Mouse (Mus musculus) kidney, postnatal 14 days (tissue): ENCODE measurements around the gene Ociad2.

Source experiments
- DNase-seq: peaks from one replicate; pipeline ENCODE4 v3.0.0; 2022; ENCODE audit warnings: mixed read lengths

Gene Ociad2

GRCm38 (mm10) chr5:73340723-73341235, at the start of gene Ociad2:
Ociad2 (minus strand) TSS chr5:73341028.
- DNase-seq = no peak

GRCm38 (mm10) chr5:73383647-73383970, 42.8 kb upstream of the Ociad2 start:
- peak; percentile 25 for DNase-seq

- DNase-seq = peak; percentile 75
Measured at GRCm38 (mm10) chr5:73382737-73383646, 42.2 kb upstream of the Ociad2 start.

GRCm38 (mm10) chr5:73381976-73382540, 41.2 kb upstream of the Ociad2 start:
- no peak for DNase-seq

DNA sequence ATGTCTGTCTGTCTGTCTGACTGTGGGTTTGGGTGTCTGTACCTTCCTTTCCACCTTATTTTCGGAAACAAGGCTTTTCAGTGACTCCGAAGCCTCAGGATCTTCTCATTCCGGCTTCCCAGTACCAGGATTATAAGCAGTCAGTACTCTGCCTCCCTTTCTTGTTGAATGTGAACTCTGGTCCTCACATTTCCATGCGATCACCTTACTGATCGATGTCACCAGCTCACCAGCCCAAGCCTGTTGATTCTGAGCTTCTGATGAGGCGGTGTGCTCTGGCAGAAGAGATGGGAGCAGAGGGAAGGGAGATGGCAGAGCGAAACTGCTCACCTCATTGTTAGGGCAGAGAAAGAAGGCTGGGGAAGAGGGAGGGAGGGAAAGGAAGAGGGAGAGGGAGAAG, 40.7 kb upstream of the Ociad2 start:
- no peak for DNase-seq

- no peak for DNase-seq
Measured at GRCm38 (mm10) chr5:73380829-73381228, 40.0 kb upstream of the Ociad2 start.

DNA sequence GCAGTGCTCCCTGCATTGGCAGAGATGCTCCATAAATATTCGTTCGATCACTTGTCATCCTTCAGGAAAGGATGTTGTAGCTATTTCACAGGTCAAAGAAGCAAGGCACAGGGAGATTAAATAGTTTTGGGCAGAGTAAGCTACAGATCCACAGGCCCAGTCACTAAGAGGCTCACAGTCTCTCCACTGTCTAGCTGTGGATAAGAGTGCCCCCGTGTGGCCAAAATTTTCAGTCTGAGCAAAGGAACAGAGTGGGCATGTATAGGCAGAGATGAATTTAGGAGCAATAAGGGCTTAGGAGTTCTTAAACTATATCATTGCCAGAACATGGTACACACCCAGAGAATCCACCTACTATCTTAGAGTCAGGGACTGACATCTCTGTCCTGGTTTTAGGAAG, 39.1 kb upstream of the Ociad2 start:
- peak; percentile 82 for DNase-seq

GRCm38 (mm10) chr5:73376491-73376890, 35.7 kb upstream of the Ociad2 start:
- DNase-seq = no peak

DNA sequence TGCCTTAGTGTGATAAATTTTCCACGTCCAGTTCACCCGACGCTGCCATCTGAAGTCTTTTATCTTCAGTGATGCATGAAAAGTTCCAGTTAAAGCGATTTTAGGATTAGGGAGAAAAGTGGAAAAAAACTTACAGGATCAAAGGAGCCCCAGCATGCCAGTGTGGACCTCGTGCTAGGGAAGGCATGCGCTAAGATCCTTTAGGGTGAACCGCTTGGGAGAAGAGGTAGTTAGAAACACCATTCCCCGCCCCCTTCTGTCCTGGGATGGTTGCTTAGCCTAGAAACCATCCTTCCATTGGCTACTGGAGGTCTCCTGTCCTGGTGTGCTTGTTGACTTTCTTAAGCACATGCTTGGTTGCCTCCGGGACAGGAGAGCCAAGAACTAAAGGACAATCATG, 35.2 kb upstream of the Ociad2 start:
- DNase-seq = no peak

- DNase-seq = no peak
Measured at GRCm38 (mm10) chr5:73373184-73373583, 32.4 kb upstream of the Ociad2 start.

DNA sequence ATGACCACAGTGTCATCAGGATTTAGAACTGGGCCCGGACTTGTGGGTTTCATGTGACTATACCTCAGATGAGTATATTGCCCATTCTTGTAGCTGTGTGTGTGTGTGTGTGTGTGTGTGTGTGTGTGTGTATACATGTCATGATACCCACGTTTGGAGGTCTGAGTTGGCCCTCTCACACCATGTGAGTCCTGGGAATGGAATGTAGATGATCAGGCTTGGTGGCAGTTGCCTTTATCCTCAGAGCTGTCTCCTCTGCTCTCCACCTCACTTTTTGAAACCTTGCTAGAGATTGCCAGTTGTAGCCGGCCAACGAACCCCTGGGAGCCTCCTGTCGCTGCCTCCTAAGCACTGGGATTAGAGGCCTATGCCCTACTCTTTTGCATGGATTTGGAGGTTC, 31.8 kb upstream of the Ociad2 start:
- no peak for DNase-seq

- no peak for DNase-seq
Measured at GRCm38 (mm10) chr5:73369731-73370130, 28.9 kb upstream of the Ociad2 start.

DNA sequence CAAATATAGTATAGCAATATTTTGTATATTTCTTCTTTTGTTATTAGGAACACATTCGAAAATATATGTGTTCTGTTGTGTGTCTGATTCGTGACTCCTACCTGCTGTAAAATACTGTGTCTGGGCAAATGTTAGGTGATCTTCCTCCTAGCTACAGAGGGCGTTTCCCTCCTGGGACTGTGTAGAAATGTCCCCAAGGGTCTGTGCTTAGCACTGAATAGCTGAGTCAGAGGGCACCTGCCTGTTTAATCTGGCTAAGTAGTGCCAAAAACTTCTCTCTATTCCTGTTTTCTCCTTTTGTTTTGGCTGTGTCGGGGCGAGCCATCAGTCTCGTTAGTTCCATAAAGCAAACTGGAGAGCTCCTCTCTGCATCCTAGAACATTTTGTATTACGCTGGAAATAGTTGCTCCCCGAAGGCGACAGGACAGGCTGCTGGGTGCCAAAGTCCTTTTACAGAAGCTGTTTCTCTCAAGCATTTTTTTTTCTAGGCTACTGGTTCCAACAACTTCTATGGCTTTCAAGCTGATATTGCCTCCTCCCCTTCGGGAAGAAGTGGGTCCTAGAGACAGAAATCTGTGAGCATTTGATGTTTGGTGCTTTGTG, 28.1 kb upstream of the Ociad2 start:
- no peak for DNase-seq

GRCm38 (mm10) chr5:73367906-73368305, 27.1 kb upstream of the Ociad2 start:
- DNase-seq = no peak

- DNase-seq = no peak
Measured at GRCm38 (mm10) chr5:73364107-73364864, 23.5 kb upstream of the Ociad2 start.

- no peak for DNase-seq
Measured at GRCm38 (mm10) chr5:73362791-73363190, 22.0 kb upstream of the Ociad2 start.

DNA sequence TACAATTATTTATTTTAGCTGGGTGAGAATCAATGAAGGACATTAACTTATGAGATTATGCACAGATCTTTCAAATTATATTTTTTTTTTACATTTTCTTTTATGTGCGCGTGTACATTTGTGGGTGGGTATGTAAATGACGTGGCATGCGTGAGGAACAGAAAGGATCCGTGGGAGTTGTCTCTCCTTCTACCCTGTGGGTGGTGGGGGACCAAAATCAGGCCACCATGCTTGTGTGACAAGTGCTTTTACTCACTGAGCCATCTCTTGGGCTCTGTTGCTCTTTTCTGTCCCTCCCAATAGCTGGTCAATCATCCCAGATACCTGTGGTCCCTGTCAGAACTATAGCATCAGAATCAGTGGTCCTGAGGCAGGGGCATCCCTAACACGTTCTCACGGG, 21.5 kb upstream of the Ociad2 start:
- DNase-seq = no peak

DNA sequence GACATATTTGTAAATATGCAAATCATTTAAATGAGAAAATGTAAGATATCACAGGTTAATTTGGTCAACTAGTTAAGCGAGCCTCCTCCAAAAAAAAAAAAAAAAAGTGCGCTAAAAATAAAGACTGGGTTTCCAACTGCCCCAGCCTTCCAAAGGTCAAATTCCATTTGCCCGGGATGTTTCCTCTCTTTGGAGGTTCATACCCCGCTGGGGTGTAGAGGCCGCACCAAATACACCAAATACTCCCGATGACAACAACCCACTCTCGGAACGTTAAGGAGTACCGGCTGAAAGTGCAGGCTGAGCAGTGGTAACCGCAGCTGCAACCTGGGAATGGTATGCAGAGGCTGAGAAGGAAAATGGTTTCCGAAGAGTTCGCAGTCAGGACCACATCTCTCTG, 19.4 kb upstream of the Ociad2 start:
- no peak for DNase-seq

DNA sequence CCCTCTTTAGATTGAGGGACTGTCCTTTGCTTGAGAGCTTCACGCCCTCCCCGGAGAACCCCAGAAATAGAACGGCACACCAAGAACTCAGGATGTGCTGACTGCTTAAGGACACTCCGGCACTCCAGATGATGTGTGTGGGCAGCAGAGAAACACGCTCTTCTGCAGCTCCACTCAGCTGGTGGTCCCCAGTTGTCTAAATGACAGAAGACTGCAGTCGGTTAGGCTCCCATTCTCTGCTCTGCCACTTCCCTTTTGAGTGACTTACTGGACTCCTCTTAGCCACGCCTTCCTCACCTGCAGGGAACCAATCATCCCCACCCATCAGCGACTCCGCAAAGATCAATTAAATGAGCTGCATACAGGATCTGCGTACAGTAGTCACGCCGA, 18.9 kb upstream of the Ociad2 start:
- no peak for DNase-seq

DNA sequence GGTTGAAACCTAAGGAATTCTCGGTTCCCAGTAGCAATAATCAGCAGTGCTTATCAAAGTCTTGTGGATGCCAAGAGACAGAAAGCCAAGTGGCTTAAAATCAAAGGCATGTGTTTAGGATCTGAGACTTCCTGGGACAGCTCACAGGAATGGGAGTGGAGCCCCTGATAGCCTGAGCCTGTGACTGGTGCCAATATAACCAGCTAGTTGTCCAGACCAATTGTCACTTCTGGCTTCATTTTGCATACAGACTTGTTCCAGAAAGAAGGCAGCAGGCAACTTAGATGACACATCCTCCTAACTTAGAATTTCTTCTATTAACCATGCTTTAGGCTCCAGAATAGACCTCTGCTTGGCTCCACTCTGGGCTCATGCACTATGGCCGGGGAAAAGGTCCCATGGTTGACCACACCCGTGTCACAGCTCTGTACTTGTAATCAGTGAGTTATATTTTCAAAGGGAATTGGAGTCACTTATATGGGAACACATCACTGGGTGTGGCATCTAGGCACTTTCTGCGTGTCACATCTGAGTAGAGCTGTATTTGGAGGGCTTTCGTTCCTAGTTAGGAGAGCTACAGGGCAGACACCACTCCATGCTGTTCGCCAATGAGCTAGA, 18.4 kb upstream of the Ociad2 start:
- no peak for DNase-seq

GRCm38 (mm10) chr5:73355393-73355792, 14.6 kb upstream of the Ociad2 start:
- DNase-seq = no peak

DNA sequence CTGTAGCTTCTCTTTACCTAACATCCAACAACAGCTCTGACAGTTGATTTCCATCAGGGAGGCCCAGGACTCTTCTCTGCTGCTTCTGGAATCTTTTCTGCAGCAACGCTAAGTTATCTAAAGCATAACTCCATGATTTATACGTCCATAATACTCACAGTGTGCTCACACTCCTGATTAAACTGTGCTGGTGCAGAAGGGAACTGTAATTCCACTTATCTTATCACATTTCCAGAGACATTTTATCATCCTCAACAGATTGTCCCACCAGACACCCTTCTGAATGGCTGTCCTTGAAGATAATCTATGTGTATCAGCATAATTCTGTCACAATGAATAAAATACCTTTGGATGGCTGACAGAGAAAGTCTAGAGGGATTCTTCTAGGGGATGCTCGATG, 13.2 kb upstream of the Ociad2 start:
- no peak for DNase-seq

DNA sequence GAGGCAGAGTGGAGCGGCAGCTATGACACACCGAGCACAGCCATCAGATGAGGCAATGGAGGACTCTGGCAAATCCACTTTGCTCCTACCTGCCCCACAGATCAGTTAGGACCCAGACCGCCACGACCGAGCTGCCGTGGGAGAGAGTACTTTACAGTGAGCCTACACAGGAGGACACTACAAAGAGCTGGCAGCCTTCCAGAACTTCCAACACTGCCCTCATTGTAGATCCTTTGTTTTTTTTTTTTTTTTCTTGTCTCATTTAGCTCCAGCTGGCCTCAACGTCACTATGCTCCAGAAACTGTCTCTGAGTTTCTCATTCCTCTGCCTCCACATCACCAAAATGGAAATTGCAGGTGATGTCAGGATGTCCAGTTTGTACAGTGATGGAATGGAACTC, 12.7 kb upstream of the Ociad2 start:
- DNase-seq = no peak
